Mouse (Mus musculus): Measurements from ENCODE around the gene Blmh. TPM values are rescaled to one million over a fixed set of nuclear protein-coding genes. Genes with fewer than 3 reads are reported as not detected.
A peak's percentile ranks its signal among the peaks of the same experiment; 100 is the strongest.

Blmh gene
- total RNA-seq, 2 experiments from 2014 or later = 27.2 to 35.2 TPM

DNA sequence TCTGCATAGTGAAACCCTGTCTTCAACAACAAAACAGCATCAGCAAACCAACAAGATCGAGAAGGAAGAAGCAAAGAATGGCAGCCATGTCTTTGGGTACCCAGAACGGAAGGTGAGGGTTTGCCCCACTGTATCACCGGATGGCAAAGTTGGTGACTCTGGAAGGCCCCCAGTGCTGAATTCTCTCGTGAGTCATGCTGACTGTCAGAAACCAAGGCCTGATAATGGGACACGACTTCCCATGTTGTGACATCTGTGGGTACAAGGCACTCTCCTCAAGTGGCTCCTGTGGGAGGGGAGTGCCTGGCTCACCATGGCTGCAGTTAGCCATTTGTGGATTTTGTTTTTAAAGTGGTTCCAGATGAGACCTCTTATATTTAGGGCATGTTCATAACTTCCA lies 66.2 kb downstream of the Blmh start:
- no peak overlapping the region for H3K4me3 ChIP-seq
- DNase-seq = no peak
- TF ChIP-seq CTCF (IDR thresholded peaks at IDR 0.05) = no peak
- intact Hi-C loops (cut with DNase I) = no loop called here
- no peak overlapping the region for H3K27ac ChIP-seq

DNA sequence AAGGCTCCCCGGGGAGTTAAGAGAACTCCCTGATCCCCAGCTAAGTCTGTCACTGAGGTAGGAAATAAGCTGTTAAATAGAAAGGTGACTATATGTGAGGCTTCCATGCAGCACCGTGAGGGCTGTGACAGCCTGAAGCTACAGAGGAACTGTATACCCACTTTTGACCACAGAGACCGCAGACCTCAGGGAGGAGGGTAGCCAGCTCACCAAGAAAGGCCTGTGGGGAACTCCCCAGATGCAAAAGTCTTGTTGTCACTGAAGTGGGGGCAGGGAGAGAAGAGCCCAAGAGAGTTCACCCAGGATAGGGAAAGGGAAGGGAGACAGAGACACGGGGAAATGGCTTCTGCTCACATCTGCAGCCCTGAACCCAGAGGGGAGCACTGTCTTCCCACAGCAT lies 68.3 kb downstream of the Blmh start:
- no peak for TF ChIP-seq CTCF (IDR thresholded peaks at IDR 0.05)
- Histone ChIP-seq H3K4me3 (no peak overlapping the region), H3K27ac (no peak overlapping the region)
- no peak for DNase-seq
- intact Hi-C loops (cut with DNase I) = no loop called here

DNA sequence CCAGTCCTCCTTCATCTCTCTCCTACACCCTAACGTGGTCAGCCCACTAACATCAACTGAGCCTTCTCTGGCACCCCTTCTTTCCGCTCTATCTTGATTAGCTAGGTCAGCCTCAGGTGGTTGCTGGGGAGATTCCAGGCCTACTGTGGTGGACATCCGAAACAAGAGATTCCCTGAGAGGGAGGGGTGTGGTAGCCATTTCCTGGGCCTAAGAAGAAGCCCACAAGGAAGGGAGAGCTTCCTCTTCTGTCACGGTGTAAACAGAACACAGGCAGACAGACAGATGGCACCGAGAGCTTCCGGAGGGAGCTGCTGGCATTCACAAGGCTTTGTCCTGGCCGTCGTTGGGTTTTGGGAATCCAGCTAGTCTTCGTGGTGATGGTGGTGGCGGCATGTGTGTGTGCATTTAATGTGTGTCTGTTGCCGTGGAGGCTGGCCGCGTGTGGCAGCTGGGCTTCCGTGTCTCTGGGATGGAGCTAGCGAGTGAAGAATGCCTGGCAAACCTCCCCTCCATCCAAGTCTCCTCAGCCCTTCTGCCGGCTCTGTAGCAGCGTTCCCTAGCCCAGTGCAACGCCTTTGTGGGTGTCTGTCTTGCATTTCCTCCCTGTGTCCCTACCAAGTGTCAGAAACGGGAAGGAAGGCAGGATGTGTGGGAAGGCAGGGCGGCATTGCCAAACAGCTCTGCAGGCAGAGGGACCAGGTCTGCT lies 71.5 kb downstream of the Blmh start:
- intact Hi-C loops (cut with DNase I) = no loop called here
- no peak for TF ChIP-seq CTCF (IDR thresholded peaks at IDR 0.05)
- DNase-seq = no peak
- no peak overlapping the region for H3K27ac ChIP-seq
- no peak overlapping the region for H3K4me3 ChIP-seq

DNA sequence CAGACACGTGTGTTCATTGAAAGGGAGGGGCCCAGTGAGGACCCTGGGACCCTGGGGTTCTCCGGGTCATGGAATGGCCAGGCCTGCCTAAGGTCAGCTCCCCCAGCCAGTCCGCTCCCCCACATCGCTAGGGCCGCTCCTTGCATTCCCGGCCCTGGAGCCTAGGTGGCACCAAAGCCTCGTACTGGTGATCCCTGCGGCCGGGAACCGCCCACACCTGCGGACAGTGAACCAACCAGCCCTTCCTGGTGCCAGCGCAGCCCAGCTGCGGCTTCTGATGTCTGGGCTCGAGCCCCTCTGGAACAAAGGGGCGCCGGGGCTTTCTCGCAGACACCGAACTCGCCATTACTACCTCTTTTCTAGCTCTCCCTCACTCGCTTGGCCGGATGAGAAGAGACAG lies 72.7 kb downstream of the Blmh start:
- Histone ChIP-seq H3K4me3 (peak overlapping the region; percentile 74), H3K27ac (no peak overlapping the region)
- peak; percentile 80 for DNase-seq
- intact Hi-C loops (cut with DNase I) = loop anchor here (1.0 kb wide), 1 partner anchor 96 kb away; no protein-coding TSS in a partner anchor
- TF ChIP-seq CTCF (IDR thresholded peaks at IDR 0.05) = peak; percentile 88

DNA sequence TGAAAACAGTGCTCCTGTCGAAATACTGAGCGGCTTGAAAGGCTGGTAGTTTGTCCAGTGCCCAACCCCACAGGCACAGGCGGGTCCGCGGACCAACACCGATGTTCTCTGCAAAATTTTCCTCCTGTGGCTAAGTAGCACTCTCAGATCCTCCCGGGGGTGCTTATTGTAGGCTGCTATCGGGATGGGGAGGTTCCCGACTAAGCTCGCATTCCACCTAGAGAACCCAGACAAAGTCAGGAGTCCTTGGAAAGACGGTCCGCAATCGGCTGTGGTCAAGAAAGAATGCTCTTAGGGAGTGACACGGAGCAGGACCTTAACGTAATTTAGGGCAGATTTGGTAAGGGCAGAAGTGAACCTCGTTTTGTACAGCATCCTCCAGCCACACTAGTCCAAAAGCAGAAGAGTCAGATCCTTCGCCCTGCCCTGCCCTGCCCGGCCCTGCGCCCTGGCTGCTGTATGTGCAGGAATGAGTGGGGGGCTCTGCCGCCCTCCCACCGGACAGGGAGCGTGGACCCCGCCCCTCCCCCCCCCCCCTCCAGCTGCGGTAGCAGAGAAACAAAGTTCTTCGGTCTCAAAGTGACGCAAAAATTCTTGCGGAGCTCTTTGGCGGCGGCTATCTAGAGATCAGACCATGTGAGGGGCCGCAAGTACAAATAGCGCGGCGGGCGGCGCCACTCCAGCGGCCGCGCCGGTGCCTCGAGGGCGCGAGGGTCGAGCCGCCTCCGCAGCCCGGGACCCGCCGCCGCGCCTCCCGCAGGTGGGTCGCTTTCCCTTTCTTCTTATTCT lies 73.5 kb downstream of the Blmh start, which contains the start of gene Slc6a4:
Gene Slc6a4 (plus strand): TSS at position 688 of the 789 bp plus-strand sequence.
- peak; percentile 21 for DNase-seq
- TF ChIP-seq CTCF (IDR thresholded peaks at IDR 0.05) = no peak
- Histone ChIP-seq H3K27ac (0 out of 2 replicates have a peak within 1 kb of the TSS, but pooled peaks have one; percentile 20), H3K4me3 (peak within 1 kb of the TSS; percentile 74)
- intact Hi-C loops (cut with DNase I) = loop anchor here (1.0 kb wide), 1 partner anchor 95 kb away; no protein-coding TSS in a partner anchor

DNA sequence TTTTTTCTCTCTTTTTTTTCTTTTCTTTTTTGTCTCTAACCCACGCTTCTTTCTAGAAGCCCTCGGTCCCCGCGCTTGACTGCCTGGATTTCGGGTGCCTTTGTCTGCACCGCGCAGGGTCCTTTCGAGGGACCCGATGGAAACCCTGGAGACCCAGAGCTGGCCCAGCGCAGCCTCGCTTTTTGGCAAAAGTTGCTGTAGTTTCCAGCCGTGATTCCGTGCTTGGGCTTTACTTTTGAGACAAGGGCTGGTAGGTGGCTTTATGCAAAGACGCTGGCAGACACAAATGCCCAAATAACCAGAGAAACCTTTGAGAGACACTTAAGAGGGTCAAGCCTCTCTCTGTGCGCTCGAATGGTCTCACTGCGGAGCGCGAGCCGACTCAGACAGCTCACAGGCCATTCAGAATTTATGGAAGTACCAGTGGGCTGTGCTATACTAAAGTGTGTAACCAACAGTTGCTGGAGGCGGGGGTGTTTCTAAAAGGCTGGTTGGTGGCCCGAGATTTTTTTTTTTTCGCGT lies 74.2 kb downstream of the Blmh start:
- Histone ChIP-seq H3K4me3 (peak overlapping the region; percentile 74), H3K27ac (0 out of 2 replicates have a peak overlapping the region, but pooled peaks have one; percentile 20)
- no peak for DNase-seq
- intact Hi-C loops (cut with DNase I) = no loop called here
- no peak for TF ChIP-seq CTCF (IDR thresholded peaks at IDR 0.05)

DNA sequence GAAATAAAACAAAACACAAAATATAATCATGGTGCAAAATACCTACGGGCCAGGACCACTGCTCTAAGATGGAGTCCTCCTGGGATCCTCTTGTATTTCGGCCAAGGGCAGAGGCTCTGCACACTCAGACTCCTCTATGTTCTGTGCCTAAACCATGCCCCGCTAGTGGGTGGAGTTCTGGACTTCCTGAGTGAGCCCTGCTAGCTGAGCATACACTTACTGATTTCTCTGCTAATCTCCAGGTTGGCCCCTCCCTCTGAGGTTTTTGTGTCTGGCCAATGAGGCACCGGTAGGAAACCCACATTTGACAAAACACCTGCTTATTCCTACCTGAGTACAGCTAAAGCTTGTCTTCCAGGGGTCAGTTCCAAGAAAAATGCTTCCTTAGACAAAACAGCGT lies 76.1 kb downstream of the Blmh start:
- intact Hi-C loops (cut with DNase I) = no loop called here
- Histone ChIP-seq H3K4me3 (no peak overlapping the region), H3K27ac (no peak overlapping the region)
- TF ChIP-seq CTCF (IDR thresholded peaks at IDR 0.05) = no peak
- no peak for DNase-seq

DNA sequence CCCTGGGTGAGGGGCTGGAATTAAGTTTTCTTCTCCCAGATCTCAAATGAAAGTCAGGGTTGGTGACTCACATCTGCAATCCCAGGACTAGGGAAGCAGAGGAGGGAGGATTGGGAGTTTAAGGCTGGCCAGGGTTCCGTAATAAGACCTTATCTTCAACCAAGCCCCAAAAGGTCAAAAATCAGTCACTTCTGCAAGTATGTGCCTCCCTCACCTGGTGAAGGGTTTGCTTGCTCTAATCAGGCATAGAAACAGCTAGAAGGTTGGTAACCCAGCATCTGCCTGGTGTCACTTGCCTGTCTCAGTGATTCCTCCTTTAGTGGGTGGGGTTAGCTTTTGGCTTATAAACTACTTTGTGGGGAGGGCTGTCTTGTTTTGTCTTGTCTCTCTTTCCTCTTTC lies 77.8 kb downstream of the Blmh start:
- H3K27ac ChIP-seq = no peak overlapping the region
- H3K4me3 ChIP-seq = no peak overlapping the region
- no peak for DNase-seq
- intact Hi-C loops (cut with DNase I) = no loop called here
- no peak for TF ChIP-seq CTCF (IDR thresholded peaks at IDR 0.05)

DNA sequence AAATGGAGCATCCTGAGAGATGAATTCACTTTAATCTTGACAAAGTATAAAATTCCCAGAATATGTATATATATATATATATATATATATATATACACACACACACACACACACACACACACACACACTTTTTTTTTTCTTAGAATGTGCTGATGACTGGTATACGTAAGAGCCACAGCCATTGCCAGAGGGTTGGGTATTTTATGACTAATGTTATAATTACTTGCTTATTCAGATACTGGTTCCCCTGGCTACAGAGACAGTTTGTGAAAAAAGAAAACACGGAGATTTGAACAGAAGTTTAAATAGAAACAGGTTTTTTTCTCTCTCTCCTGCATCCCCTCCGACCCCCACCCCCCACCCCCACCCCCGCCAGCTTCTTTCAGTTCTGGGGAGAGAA lies 81.3 kb downstream of the Blmh start:
- no peak overlapping the region for H3K27ac ChIP-seq
- H3K4me3 ChIP-seq = no peak overlapping the region
- intact Hi-C loops (cut with DNase I) = no loop called here
- DNase-seq = no peak
- TF ChIP-seq CTCF (IDR thresholded peaks at IDR 0.05) = no peak

DNA sequence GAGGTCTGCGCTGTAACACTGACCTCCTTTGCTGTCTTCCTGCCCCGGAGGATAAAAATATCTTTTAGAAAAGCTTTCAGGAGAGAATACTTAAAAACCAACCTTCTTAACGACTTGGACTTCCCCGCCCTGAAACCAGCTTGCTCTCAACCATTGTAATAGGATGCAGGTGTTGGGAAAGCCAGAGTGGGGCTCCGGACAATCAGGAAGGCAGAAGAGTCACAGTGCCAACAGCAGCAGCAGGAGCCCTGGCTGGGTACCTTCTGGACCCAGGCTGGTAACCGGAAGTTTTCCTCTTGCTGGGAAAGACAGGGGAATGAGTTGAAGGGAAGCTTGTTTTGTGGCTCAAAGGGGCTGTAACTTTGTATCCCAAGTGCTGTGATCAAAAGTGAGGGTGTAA lies 82.0 kb downstream of the Blmh start:
- H3K4me3 ChIP-seq = no peak overlapping the region
- TF ChIP-seq CTCF (IDR thresholded peaks at IDR 0.05) = no peak
- intact Hi-C loops (cut with DNase I) = no loop called here
- H3K27ac ChIP-seq = no peak overlapping the region
- DNase-seq = no peak

DNA sequence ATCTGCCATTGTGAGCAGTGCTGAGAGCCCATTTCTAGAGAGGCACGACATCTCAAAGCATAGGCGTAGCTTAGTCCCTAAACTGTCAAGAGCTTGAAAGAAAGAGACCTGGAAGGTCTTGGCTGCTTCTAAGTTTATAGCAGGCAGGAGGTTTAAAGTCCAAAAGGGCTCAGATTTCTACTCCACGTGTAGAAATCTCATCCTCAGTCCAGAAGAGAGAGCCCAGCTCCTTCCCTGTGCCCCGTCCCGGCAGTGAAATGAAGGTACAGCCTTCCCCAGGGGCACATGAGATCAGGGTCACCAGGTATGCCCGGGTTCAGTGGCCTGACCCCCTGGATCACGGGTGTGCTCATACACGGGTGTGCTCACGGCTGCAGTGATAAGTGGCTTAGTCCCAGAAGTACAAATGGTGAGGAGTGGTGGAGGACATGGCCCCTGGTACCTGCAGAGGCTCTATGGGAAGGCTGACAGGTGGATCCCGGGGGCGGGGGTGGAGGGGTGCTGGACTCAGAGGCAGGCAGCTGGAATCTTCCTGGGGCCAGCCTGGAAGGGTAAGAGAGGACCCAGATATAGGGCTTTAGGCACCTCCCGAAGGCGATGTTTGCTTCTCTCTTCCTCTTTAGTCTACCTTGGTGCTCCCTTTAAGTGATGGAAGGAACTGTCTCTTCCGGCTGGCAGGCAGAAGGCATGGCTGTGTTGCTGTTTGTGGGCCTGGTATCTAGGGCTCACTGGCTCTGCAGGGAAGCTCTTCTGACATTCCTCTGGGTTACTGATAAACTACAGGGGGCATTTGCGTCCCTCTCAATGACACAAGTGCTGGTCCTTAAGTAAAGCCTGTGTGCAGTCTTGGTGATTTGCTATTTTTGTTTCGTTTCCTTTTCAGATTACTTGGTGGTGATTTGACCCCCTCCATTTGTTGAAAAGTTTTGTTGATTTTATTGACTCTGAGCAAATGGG lies 84.7 kb downstream of the Blmh start:
- no peak overlapping the region for H3K4me3 ChIP-seq
- intact Hi-C loops (cut with DNase I) = no loop called here
- TF ChIP-seq CTCF (IDR thresholded peaks at IDR 0.05) = no peak
- no peak for DNase-seq
- no peak overlapping the region for H3K27ac ChIP-seq

All from gastrocnemius, adult 2 months (tissue).